Mouse (Mus musculus): ENCODE data around the gene Stip1.
"Not testable (repeated sequence)": the region's sequence is repeated elsewhere in the genome, so short reads cannot be mapped to it uniquely, and the experiment has no call there.

Gene Stip1

GRCm38 (mm10) chr19:7014481-7015135 lies 25.2 kb downstream of the Stip1 start:
- no peak for DNase-seq (ENCODE audit: low read depth)

- DNase-seq (ENCODE audit: low read depth), result no peak
Observed at GRCm38 (mm10) chr19:7013984-7014383, 25.8 kb downstream of the Stip1 start.

- no peak for DNase-seq (ENCODE audit: low read depth)
Observed at GRCm38 (mm10) chr19:7012426-7012825, 27.3 kb downstream of the Stip1 start.

GRCm38 (mm10) chr19:7006892-7007593 lies 32.7 kb downstream of the Stip1 start:
- DNase-seq (ENCODE audit: low read depth), result no peak

GRCm38 (mm10) chr19:6999360-7000063 lies 40.3 kb downstream of the Stip1 start:
- no peak for DNase-seq (ENCODE audit: low read depth)

GRCm38 (mm10) chr19:6997721-6998290 lies 42.0 kb downstream of the Stip1 start:
- no peak for DNase-seq (ENCODE audit: low read depth)

- peak; percentile 81 for DNase-seq (ENCODE audit: low read depth)
Observed at GRCm38 (mm10) chr19:6996006-6996405, 43.8 kb downstream of the Stip1 start, which contains the start of the genes Nudt22 and Trpt1. TSS of gene Nudt22 (minus strand) at chr19:6996117. TSS of gene Trpt1 (plus strand) at chr19:6996131.

GRCm38 (mm10) chr19:6995255-6995991 lies 44.3 kb downstream of the Stip1 start:
- DNase-seq (ENCODE audit: low read depth), result no peak

- DNase-seq (ENCODE audit: low read depth), result no peak
Observed at GRCm38 (mm10) chr19:6994489-6994888, 45.3 kb downstream of the Stip1 start.

- DNase-seq (ENCODE audit: low read depth), result no peak
Observed at GRCm38 (mm10) chr19:6994002-6994401, 45.8 kb downstream of the Stip1 start.

- DNase-seq (ENCODE audit: low read depth), result no peak
Observed at GRCm38 (mm10) chr19:6993011-6993770, 46.6 kb downstream of the Stip1 start.

GRCm38 (mm10) chr19:6992011-6992858 lies 47.5 kb downstream of the Stip1 start, which contains the start of gene Dnajc4:
TSS of gene Dnajc4 (minus strand) at chr19:6992572.
- DNase-seq (ENCODE audit: low read depth), result peak; percentile 98

- DNase-seq (ENCODE audit: low read depth), result not testable (repeated sequence)
Observed at GRCm38 (mm10) chr19:6991166-6991565, 48.6 kb downstream of the Stip1 start.

GRCm38 (mm10) chr19:6990712-6991111 lies 49.1 kb downstream of the Stip1 start:
- DNase-seq (ENCODE audit: low read depth), result no peak

- no peak for DNase-seq (ENCODE audit: low read depth)
Observed at GRCm38 (mm10) chr19:6989251-6989650, 50.5 kb downstream of the Stip1 start.

GRCm38 (mm10) chr19:6987904-6988285 lies 51.9 kb downstream of the Stip1 start:
- no peak for DNase-seq (ENCODE audit: low read depth)

GRCm38 (mm10) chr19:6987061-6987903 lies 52.5 kb downstream of the Stip1 start, which contains the start of gene Vegfb:
TSS of gene Vegfb (minus strand) at chr19:6987651.
- DNase-seq (ENCODE audit: low read depth), result no peak

- DNase-seq (ENCODE audit: low read depth), result no peak
Observed at GRCm38 (mm10) chr19:6985951-6986708, 53.6 kb downstream of the Stip1 start.

Measured in c-Kit-positive CD71-positive TER-119-negative erythroid progenitor cells, embryonic 14.5 days (primary cell).